Mouse (Mus musculus) heart, postnatal 10 days (tissue): ENCODE data around the gene Cenps. TPM values are rescaled to one million over a fixed set of nuclear protein-coding genes. Genes with fewer than 3 reads are reported as not detected.
"Not testable (repeated sequence)": the region's sequence is repeated elsewhere in the genome, so short reads cannot be mapped to it uniquely, and the experiment has no call there.

Experiments
- DNase-seq, 2 experiments: peaks; one replicate each; pipeline ENCODE4 v3.0.0; 2021
- intact Hi-C: fragments of 180-260 bp; cut with DNase I; formaldehyde crosslinking; loops from one replicate; pipeline ENCODE4 v1.15.1; 2025
- total RNA-seq, 2 experiments: library from RNA; stranded (reverse); gene quantifications; 2 replicates each; pipeline ENCODE4 v1.2.3; 2021

The Cenps gene
- 10 to 100 TPM in 1 of 2 experiments, 1 to 10 TPM in 1; 9.7 to 12.2 TPM for total RNA-seq

DNA sequence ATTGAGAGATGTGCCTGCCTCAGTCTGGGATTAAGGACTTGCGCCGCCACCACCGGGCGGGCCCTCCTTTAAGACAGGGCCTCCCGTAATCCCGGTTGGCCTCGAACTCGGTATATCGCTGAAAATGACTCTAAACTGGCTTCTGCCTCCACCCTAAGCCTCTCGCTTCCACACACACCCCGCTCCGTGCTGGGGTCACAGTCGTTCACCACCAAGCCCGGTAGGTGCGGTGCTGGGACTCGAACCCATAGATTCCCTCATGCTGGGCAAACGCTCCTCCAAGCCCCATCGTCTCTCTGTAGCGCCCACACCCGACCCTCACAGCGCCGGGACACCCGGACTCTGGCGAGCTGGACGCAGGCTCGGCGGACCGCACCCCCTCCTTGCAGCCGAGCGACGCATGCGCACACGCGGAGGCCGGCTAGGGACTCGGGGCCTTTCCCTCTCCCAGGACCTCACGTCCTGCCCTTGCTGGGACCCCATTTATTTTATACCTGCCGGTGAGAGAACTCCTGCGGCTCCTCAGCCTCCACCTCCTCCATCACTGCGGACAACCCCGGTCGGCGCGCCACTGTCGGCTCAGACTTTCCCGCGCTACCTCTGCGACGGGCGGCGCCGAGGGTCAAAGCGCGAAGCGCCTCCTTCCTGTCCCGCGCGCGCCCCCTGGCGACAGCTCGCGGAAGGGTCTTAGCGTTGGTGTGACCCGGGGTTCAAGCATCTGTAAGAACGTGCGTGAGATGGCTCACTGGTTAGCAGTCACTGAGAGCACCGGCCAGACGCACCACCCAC lies at the start of gene Cenps:
Gene Cenps, minus strand, starts transcription at position 648 of the 789 bp plus-strand sequence.
- peak; percentile 91 to 95 for DNase-seq
- intact Hi-C loops = loop anchor here (1.0 kb wide), 1 partner anchor 61 kb away; no protein-coding TSS in a partner anchor

GRCm38 (mm10) chr4:149182755-149183154 lies 45.3 kb upstream of the Cenps start:
- peak; percentile 20 to 37 for DNase-seq
- intact Hi-C loops = no loop called here

DNA sequence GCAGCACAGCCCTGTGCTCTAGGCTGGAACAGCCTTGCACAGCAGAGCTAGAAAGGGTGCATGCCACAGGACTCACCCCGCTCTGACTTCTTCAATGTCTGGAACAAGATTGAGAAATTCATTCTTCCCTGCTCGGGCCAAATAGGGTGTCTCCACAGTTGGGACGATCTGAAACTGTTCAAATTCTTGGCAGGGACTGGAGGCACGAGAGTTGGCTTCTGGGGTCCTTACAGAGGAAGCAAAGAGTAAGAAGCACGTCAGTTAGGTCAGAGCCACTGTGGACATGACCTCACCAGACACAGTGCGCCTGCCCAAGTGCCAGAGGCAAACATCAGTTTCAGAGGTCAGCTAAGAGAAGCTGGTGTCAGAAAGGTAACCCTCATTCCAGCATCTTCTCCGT lies 44.8 kb upstream of the Cenps start:
- DNase-seq = peak; percentile 35 to 40
- intact Hi-C loops = no loop called here

GRCm38 (mm10) chr4:149179573-149179972 lies 42.1 kb upstream of the Cenps start:
- DNase-seq = peak in 1 of 2 experiments; percentile 21
- intact Hi-C loops = no loop called here

GRCm38 (mm10) chr4:149179160-149179559 lies 41.7 kb upstream of the Cenps start:
- no peak for DNase-seq
- intact Hi-C loops = no loop called here

- DNase-seq = no peak
- intact Hi-C loops = no loop called here
Observed at GRCm38 (mm10) chr4:149178328-149178727, 40.9 kb upstream of the Cenps start.

GRCm38 (mm10) chr4:149177046-149177445 lies 39.6 kb upstream of the Cenps start:
- intact Hi-C loops = no loop called here
- no peak for DNase-seq

DNA sequence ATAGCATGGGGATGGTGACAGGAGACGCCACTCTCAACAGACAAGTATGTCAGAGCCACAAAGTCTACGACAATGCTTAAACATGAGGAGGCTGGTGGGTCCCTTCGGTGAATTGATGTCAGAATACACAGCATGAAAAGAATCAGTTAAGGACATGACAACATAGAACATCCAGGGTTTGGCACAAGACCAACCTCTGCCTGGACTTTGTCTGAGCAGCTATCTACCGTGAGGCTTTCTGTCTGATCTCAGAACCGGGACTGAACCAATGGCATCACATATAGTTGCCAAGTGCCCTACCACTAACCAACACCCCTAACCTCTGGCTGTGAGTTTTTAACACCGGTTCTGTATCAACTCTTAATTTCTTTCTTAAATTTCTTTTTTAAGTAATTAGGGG lies 39.2 kb upstream of the Cenps start:
- DNase-seq = no peak
- intact Hi-C loops = no loop called here

DNA sequence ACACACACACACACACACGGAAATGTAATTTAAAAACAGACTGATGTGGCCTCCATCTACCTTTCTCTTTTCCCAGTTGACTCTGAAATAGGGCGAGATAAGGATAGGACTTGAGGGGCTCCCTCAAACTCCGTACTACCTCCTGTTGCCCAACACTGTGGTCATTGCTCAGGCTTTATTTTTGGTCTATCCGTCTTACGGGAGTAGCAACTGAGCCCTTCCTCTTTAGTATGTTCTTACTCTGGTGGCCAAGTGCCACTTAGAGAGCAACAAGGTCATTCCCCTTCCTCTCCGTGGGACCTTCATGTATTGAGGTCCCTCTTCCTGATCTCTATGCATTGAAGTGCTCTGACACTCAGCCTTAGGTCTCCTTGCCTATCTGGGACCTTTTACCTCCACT lies 36.2 kb upstream of the Cenps start:
- intact Hi-C loops = no loop called here
- DNase-seq = no peak

- intact Hi-C loops = no loop called here
- peak; percentile 73 to 76 for DNase-seq
Observed at GRCm38 (mm10) chr4:149172666-149173065, 35.2 kb upstream of the Cenps start.

DNA sequence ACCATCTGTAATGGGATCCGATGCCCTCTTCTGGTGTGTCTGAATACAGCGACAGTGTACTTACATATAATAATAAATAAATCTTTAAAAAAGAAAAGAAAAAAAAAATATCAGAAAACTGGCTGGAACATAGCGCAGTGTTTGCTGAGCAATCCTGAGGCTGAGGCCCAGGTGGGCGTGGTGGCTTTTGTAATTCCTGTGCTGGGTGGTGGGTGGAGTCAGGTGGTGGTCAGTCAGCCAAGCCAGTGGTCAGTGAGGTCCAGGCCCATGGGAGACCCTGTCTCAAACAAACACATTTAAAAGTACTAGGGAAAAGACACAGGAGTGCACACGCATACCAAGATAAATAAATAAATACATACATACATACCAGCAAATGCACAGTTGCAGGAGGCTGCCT lies 34.7 kb upstream of the Cenps start:
- intact Hi-C loops = no loop called here
- peak in 1 of 2 experiments; percentile 58 for DNase-seq

DNA sequence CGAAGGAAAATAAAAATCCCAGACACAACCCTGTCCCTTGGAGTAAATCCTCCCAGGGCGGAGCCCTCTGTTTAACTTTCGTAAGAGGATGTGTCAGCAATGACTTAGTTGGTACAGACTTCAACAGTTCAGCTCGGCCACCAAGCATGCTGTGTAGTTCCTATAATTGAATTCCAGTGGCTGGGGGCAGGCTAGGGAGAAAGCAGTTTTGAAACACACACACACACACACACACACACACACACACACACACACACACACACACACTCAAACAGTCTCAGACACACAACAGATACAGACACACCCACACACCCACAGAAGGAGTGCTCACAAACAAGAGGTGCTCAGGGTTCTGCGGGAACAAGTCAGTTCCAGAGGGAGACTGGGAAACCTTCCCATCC lies 34.2 kb upstream of the Cenps start:
- intact Hi-C loops = no loop called here
- peak in 1 of 2 experiments; percentile 46 for DNase-seq

DNA sequence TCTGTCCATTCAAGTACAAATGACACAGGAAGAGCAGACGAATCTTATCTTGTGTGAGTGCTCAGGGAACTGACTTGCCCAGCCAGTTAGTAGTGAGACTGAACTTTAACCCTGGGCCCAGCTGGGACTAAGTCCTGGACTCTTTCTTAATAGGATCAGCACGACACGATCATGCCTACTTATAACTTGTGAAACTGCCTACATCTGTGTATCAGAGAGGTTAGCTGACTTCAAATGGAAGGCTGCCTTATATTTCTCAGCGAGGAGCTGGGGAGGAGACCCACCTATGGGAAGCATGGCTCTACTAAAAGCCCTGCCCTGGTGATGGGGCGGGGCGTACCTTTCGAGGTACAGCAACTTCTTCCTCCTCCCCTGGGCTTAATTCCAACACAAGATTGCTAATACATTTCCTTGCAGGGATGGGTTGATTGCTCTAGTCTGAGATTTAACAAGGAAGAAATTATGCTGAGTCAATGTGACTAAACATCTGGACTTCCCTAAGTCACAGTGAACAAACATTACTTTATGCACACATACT lies 33.0 kb upstream of the Cenps start:
- no peak for DNase-seq
- intact Hi-C loops = no loop called here

DNA sequence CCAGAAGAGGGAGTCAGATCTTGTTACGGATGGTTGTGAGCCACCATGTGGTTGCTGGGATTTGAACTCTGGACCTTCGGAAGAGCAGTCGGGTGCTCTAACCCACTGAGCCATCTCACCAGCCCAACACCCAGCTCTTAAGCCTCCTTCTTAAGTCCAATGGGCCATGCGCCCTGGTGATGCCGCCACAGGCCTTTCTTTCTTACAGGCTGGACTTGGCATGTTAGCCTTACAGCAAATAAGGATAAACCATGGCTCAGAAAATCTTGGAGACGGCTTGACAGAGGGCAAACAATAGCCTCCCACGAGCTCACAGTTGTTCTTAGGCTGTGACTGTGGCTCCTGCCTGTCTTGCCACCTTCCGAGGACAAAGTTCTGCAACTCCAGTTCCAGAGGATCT lies 32.5 kb upstream of the Cenps start:
- DNase-seq, intact Hi-C loops: not testable (repeated sequence)

- intact Hi-C loops = no loop called here
- DNase-seq = no peak
Observed at GRCm38 (mm10) chr4:149168016-149168415, 30.6 kb upstream of the Cenps start.

DNA sequence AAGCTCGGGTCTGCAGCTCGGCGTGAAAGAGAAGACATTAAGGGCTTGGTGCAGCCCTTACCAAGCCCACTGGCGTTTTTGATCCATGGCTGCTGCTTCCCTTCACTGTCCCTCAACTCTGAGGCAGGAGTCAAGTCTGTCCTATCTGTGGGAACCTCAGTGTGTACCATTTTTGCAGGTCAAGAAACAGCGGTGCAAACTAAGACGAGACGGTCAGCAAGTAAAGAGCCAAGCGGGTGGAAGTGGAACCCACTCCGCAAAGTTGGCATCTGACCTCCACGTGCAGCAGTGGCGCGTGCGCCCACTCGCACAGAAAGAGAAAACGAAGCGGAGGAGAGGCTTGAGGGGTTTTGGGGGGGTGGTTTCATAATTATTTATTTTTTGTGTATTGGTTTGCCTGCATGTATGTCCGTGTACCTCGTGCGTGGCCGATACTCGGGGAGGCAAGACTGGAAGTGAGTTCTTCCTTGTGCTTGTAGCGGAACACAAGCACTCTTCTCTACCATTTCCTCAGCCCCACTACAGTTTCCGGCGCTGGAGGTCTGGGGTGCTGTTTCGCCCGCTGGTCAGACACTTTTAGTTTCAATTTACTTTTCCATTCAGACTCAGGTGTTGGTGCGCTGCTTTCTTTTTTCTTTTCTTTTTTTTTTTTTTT lies 29.7 kb upstream of the Cenps start:
- intact Hi-C loops = no loop called here
- DNase-seq = no peak

DNA sequence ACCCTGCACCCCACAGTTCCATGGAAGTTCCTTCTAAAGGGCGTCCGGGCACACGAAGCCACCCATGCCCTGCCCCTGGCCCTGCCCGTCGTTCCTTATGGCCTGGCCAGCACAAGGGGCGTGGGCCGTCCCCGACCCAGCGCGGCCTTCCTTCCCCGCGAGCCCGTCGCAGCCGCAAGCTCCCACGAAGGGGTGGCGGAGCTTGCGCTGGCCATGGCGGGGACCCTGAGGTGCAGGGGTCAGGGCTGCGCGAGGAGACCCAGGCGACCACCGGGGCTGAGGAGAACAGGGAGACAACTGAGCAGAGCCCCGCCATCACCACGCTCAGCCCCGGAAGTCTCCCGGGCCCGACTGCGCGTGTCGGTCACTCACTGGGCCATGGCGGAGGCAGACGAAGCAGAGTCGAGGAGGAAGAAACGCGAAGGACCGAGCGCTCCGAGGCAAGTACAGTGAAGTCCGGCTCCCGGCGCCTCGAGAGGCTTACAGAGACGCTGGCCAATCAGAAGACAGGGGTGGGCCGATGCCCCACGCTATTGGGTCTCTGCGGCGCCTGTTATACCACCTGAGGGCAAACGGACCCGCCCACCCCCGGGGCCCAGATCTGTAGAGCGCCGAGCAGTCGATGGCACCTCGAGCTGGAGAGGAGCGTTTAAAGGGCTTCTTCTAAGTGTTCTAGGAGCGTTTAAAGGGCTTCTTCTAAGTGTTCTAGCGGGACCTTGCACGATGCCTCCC lies 29.0 kb upstream of the Cenps start, which contains the start of gene Pgd:
Gene Pgd, minus strand, starts transcription at position 557 of the 732 bp plus-strand sequence.
- intact Hi-C loops = no loop called here
- peak; percentile 97 to 98 for DNase-seq

- no peak for DNase-seq
- intact Hi-C loops = no loop called here
Observed at GRCm38 (mm10) chr4:149164150-149164549, 26.7 kb upstream of the Cenps start.

DNA sequence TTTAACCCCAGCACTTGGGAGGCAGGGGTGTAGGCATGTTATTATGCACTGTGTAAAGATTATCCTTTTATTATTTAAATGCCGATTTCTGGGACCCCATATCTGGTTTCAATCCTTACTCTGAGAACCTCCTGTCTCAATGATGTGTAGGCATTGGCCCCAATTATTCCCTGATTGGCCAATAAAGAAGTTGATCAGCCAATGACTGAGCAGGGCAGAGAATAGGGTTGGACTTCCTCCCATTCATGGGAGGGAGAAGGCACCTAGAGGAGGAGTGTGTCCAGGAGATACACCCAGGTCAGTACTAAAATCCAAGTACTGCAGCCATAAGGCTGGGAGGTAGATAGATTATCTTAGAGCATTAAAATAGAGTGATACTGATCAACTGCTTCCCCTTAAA lies 25.8 kb upstream of the Cenps start:
- DNase-seq = no peak
- intact Hi-C loops = no loop called here

GRCm38 (mm10) chr4:149161166-149161565 lies 23.7 kb upstream of the Cenps start:
- intact Hi-C loops = no loop called here
- DNase-seq = no peak

DNA sequence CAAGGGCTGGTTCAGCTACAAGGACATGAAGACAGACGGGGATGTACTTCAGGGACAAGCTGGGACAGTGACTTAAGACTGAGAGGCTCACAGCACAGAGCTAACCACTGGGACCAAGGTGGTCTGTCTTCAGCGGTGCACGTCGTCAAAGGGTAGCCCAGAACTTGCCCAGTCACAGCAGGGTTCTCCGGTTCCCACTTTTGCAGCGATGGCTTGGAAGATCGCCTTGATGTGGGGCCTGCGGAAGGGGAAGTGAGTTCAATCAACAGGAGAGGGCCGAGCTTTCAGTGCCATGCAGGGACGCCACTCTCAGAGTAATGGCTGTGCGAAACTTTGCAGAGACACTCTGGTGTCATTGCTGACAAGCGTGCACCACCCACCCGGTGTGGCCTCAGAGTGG lies 22.5 kb upstream of the Cenps start:
- intact Hi-C loops = no loop called here
- no peak for DNase-seq
